Mouse (Mus musculus) heart, embryonic 12.5 days (tissue): Measurements from ENCODE around the gene Meis1. TPM values are rescaled to one million over a fixed set of nuclear protein-coding genes. Genes with fewer than 3 reads are reported as not detected.
A peak's percentile ranks its signal among the peaks of the same experiment; 100 is the strongest.

Source experiments
- ATAC-seq: fragments of 200-750 bp; cut with Nextera tagmentation; 2 replicates; pipeline ENCODE4 v1.8.0; 2017; ENCODE audit warnings: moderate TSS enrichment, moderate library complexity; ENCODE audit not compliant: insufficient number of reproducible peaks, low FRiP score
- H3K27ac ChIP-seq: fragments of 300-500 bp; sonication (generic); 2 replicates; pipeline ENCODE4 v1.5.1; 2016; ENCODE audit warnings: mild to moderate bottlenecking, moderate library complexity; ENCODE audit not compliant: poor library complexity, severe bottlenecking
- H3K27me3 ChIP-seq: fragments of 300-500 bp; sonication (generic); replicated peaks from 2 replicates; pipeline ENCODE4 v1.6.1; 2016; ENCODE audit warnings: mild to moderate bottlenecking, moderate library complexity
- H3K36me3 ChIP-seq: fragments of 300-500 bp; sonication (generic); 2 replicates; pipeline ENCODE4 v1.6.1; 2016; ENCODE audit warnings: mild to moderate bottlenecking, moderate library complexity
- H3K4me1 ChIP-seq: fragments of 300-500 bp; sonication (generic); replicated peaks from 2 replicates; pipeline ENCODE4 v1.6.1; 2016; ENCODE audit warnings: mild to moderate bottlenecking
- H3K4me2 ChIP-seq: fragments of 300-500 bp; sonication (generic); 2 replicates; pipeline ENCODE4 v1.6.1; 2016; ENCODE audit warnings: mild to moderate bottlenecking, moderate library complexity
- H3K4me3 ChIP-seq: fragments of 300-500 bp; sonication (generic); 2 replicates; pipeline ENCODE4 v1.5.1; 2016; ENCODE audit warnings: mild to moderate bottlenecking
- H3K9ac ChIP-seq: fragments of 300-500 bp; sonication (generic); 2 replicates; pipeline ENCODE4 v1.6.1; 2016; ENCODE audit warnings: mild to moderate bottlenecking, moderate library complexity
- H3K9me3 ChIP-seq: fragments of 300-500 bp; sonication (generic); replicated peaks from 2 replicates; pipeline ENCODE4 v1.6.1; 2016; ENCODE audit warnings: mild to moderate bottlenecking, moderate library complexity
- WGBS: fragments of 180-500 bp; shearing (Covaris S2); methylation state at CpG from one replicate; pipeline ENCODE4 v1.1.7; 2016; 5-methylcytosine and 5-hydroxymethylcytosine counted together
- polyA plus RNA-seq: library from polyadenylated mRNA; unstranded; fragments of >200 nt; fragmentation: Nextera tagmentation; extraction: Ambion mirVana; gene quantifications from 2 replicates; pipeline ENCODE4 v1.2.1, GENCODE M21; 2016

Meis1 gene
- polyA plus RNA-seq, 1 experiment from 2014 or later = 75.9 TPM

- H3K9me3 ChIP-seq = no peaks in the 10 kb centered on the region
- peak overlapping the region; percentile 56 for H3K4me3 ChIP-seq
- H3K27ac ChIP-seq = no peak overlapping the region
- H3K9ac ChIP-seq = peak overlapping the region; percentile 78
- 0 out of 2 replicates have a peak, but pooled peaks cover 4% of the 10 kb centered on the region for H3K27me3 ChIP-seq
- WGBS = 3% methylated on average over 27 of the region's 27 CpGs
- ATAC-seq = no peak
- H3K4me2 ChIP-seq = peak overlapping the region; percentile 92
- H3K4me1 ChIP-seq = peaks cover 36% of the 10 kb centered on the region
- H3K36me3 ChIP-seq = no peaks in the 10 kb centered on the region
These were observed 143.5 kb downstream of the Meis1 start for GRCm38 (mm10) chr11:18875001-18875902.

- WGBS = 5% methylated on average over 18 of the region's 18 CpGs
- no peak for ATAC-seq
- H3K4me2 ChIP-seq = peak overlapping the region; percentile 92
- H3K4me3 ChIP-seq = peak overlapping the region; percentile 56
- H3K36me3 ChIP-seq = no peaks in the 10 kb centered on the region
- H3K9ac ChIP-seq = peak overlapping the region; percentile 78
- H3K27ac ChIP-seq = no peak overlapping the region
- H3K9me3 ChIP-seq = no peaks in the 10 kb centered on the region
- peaks cover 11% of the 10 kb centered on the region; the same call in 1 of the 2 replicates for H3K27me3 ChIP-seq
- H3K4me1 ChIP-seq = peaks cover 36% of the 10 kb centered on the region
These were observed 144.3 kb downstream of the Meis1 start for GRCm38 (mm10) chr11:18874278-18875000.

GRCm38 (mm10) chr11:18873451-18874277 lies 145.1 kb downstream of the Meis1 start:
- Histone ChIP-seq H3K9ac (no peak overlapping the region), H3K4me1 (peaks cover 32% of the 10 kb centered on the region), H3K36me3 (no peaks in the 10 kb centered on the region), H3K27me3 (peaks cover 11% of the 10 kb centered on the region; the same call in 1 of the 2 replicates), H3K4me2 (peak overlapping the region; percentile 92), H3K4me3 (peak overlapping the region; percentile 56; the same call in 1 of the 2 replicates), H3K9me3 (no peaks in the 10 kb centered on the region), H3K27ac (no peak overlapping the region)
- 25% methylated on average over 9 of the region's 9 CpGs for WGBS
- ATAC-seq = no peak

- H3K27me3 ChIP-seq = peaks cover 11% of the 10 kb centered on the region; the same call in 1 of the 2 replicates
- H3K9me3 ChIP-seq = no peaks in the 10 kb centered on the region
- H3K4me1 ChIP-seq = peaks cover 32% of the 10 kb centered on the region
- WGBS = 28% methylated on average over 3 of the region's 3 CpGs
- no peak overlapping the region for H3K27ac ChIP-seq
- no peaks in the 10 kb centered on the region for H3K36me3 ChIP-seq
- no peak overlapping the region for H3K4me3 ChIP-seq
- no peak for ATAC-seq
- H3K4me2 ChIP-seq = no peak overlapping the region
- no peak overlapping the region for H3K9ac ChIP-seq
These were observed 146.0 kb downstream of the Meis1 start for GRCm38 (mm10) chr11:18872793-18873192.

- Histone ChIP-seq H3K27ac (no peak overlapping the region), H3K9ac (peak overlapping the region; percentile 81)
- ATAC-seq = no peak
These were observed 146.6 kb downstream of the Meis1 start for GRCm38 (mm10) chr11:18872118-18872751.

GRCm38 (mm10) chr11:18871170-18872081 lies 147.4 kb downstream of the Meis1 start:
- H3K4me3 ChIP-seq = peak overlapping the region; percentile 58
- H3K27ac ChIP-seq = no peak overlapping the region
- ATAC-seq = peak; percentile 62; the same call in 1 of the 2 replicates
- peak overlapping the region; percentile 82 for H3K4me2 ChIP-seq
- H3K27me3 ChIP-seq = peaks cover 11% of the 10 kb centered on the region; the same call in 1 of the 2 replicates
- H3K9me3 ChIP-seq = no peaks in the 10 kb centered on the region
- H3K36me3 ChIP-seq = no peaks in the 10 kb centered on the region
- peak overlapping the region; percentile 81 for H3K9ac ChIP-seq
- H3K4me1 ChIP-seq = peaks cover 31% of the 10 kb centered on the region
- WGBS = under 1% methylated on average over 58 of the region's 58 CpGs

More at GRCm38 (mm10) chr11:18872118-18872751, 146.6 kb downstream of the Meis1 start:
- Histone ChIP-seq H3K4me3 (peak overlapping the region; percentile 58), H3K9me3 (no peaks in the 10 kb centered on the region), H3K4me2 (peak overlapping the region; percentile 82), H3K4me1 (peaks cover 32% of the 10 kb centered on the region), H3K36me3 (no peaks in the 10 kb centered on the region), H3K27me3 (peaks cover 11% of the 10 kb centered on the region; the same call in 1 of the 2 replicates)
- WGBS = 9% methylated on average over 12 of the region's 12 CpGs

- no peak for ATAC-seq
- Histone ChIP-seq H3K9ac (no peak overlapping the region), H3K4me1 (peaks cover 22% of the 10 kb centered on the region), H3K4me2 (peak overlapping the region; percentile 82), H3K27ac (no peak overlapping the region), H3K36me3 (no peaks in the 10 kb centered on the region), H3K9me3 (no peaks in the 10 kb centered on the region), H3K27me3 (peaks cover 11% of the 10 kb centered on the region; the same call in 1 of the 2 replicates), H3K4me3 (peak overlapping the region; percentile 58)
- 17% methylated on average over 25 of the region's 25 CpGs for WGBS
These were observed 148.5 kb downstream of the Meis1 start for GRCm38 (mm10) chr11:18870121-18870931.

GRCm38 (mm10) chr11:18869429-18869969 lies 149.3 kb downstream of the Meis1 start:
- Histone ChIP-seq H3K36me3 (no peaks in the 10 kb centered on the region), H3K27ac (no peak overlapping the region), H3K4me2 (0 out of 2 replicates have a peak overlapping the region, but pooled peaks have one; percentile 82), H3K4me1 (peaks cover 18% of the 10 kb centered on the region), H3K27me3 (peaks cover 11% of the 10 kb centered on the region; the same call in 1 of the 2 replicates), H3K9ac (no peak overlapping the region), H3K4me3 (no peak overlapping the region), H3K9me3 (no peaks in the 10 kb centered on the region)
- WGBS = 47% methylated on average over 5 of the region's 6 CpGs
- no peak for ATAC-seq

- no peaks in the 10 kb centered on the region for H3K9me3 ChIP-seq
- no peaks in the 10 kb centered on the region for H3K36me3 ChIP-seq
- H3K4me2 ChIP-seq = no peak overlapping the region
- WGBS = 83% methylated on average over 2 of the region's 2 CpGs
- ATAC-seq = no peak
- no peak overlapping the region for H3K4me3 ChIP-seq
- no peak overlapping the region for H3K27ac ChIP-seq
- H3K27me3 ChIP-seq = peaks cover 11% of the 10 kb centered on the region; the same call in 1 of the 2 replicates
- H3K4me1 ChIP-seq = peaks cover 14% of the 10 kb centered on the region; the same call in 1 of the 2 replicates
- H3K9ac ChIP-seq = no peak overlapping the region
These were observed 151.1 kb downstream of the Meis1 start for GRCm38 (mm10) chr11:18867665-18868064.
